Mouse (Mus musculus) kidney, adult 2 months (tissue): ENCODE data around the gene Zfp324. TPM values are rescaled to one million over a fixed set of nuclear protein-coding genes. Genes with fewer than 3 reads are reported as not detected.

ENCODE experiments used
- DNase-seq: peaks from one replicate; pipeline ENCODE4 v3.0.0; 2021
- H3K27ac ChIP-seq: fragments of 200-500 bp; 2 replicates; pipeline ENCODE4 v1.5.1; 2012; ENCODE audit warnings: low read depth, low read length, control low read depth, inconsistent platforms; ENCODE audit not compliant: insufficient read depth
- H3K27me3 ChIP-seq: fragments of 200-500 bp; replicated peaks from 2 replicates; pipeline ENCODE4 v1.6.1; 2012; ENCODE audit warnings: mild to moderate bottlenecking, moderate library complexity, low read length, inconsistent platforms; ENCODE audit not compliant: control insufficient read depth, insufficient read depth
- H3K36me3 ChIP-seq: fragments of 200-500 bp; 2 replicates; pipeline ENCODE4 v1.6.1; 2012; ENCODE audit warnings: mild to moderate bottlenecking, moderate library complexity, low read length, inconsistent platforms; ENCODE audit not compliant: control insufficient read depth, insufficient read depth
- H3K4me1 ChIP-seq: fragments of 200-500 bp; 2 replicates; pipeline ENCODE4 v1.6.1; 2011; ENCODE audit warnings: low read length; ENCODE audit not compliant: control insufficient read depth, insufficient read depth
- H3K4me3 ChIP-seq: fragments of 200-500 bp; 2 replicates; pipeline ENCODE4 v1.5.1; 2011; ENCODE audit warnings: mild to moderate bottlenecking, low read depth, low read length, control low read depth; ENCODE audit not compliant: insufficient read depth
- CTCF ChIP-seq: fragments of 200-500 bp; conservative IDR thresholded peaks from 2 replicates; pipeline ENCODE4 v1.5.1; 2011; ENCODE audit warnings: low read depth, mild to moderate bottlenecking, control low read depth, low read length, moderate library complexity, mixed read lengths; ENCODE audit not compliant: insufficient read depth, insufficient read length
- POLR2A ChIP-seq: fragments of 200-500 bp; IDR thresholded peaks from one replicate; pipeline ENCODE4 v1.6.1; 2011; ENCODE audit warnings: low read depth, low read length, control low read depth
- WGBS: fragments of 180-500 bp; shearing (Covaris S2); methylation state at CpG from one replicate; pipeline ENCODE4 v1.1.7; 2018; 5-methylcytosine and 5-hydroxymethylcytosine counted together
- polyA plus RNA-seq: library from polyadenylated mRNA; depleted of rRNA; stranded (reverse); fragments of >200 nt; gene quantifications from 2 replicates; pipeline ENCODE4 v1.2.3, GENCODE M21; 2012

Gene Zfp324
- polyA plus RNA-seq, 1 experiment = 4.8 TPM

DNA sequence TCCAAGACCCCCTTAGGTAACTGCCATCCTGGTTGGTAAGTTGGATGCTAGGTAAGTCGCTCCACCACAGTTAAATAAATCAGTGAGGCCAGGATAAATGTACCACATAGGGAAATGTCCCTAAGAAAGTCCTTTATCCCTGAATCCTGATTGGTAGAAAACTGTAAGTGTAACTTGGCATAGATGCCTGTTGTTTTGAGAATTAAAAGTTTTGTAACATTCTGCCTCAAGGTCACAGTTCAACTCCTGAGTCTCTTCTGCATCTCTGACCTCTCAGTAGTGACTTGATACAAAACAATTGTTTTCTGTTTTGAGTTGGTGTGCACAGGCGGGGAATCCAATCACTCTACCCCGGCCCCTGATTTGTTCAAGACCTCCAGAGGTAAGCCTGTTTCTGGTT is 33.2 kb downstream of the Zfp324 start, which contains the start of gene Trim28:
TSS of gene Trim28 (plus strand) at position 264 of the 400 bp plus-strand sequence.
- H3K4me1 ChIP-seq = no peaks in the 10 kb centered on the region
- no peaks in the 10 kb centered on the region for H3K27me3 ChIP-seq
- 89% methylated on average over 3 of the region's 3 CpGs for WGBS
- no peaks in the 10 kb centered on the region for H3K36me3 ChIP-seq
- no peak for DNase-seq
- TF ChIP-seq CTCF (no peak), POLR2A (no peak)
- H3K4me3 ChIP-seq = no peak within 1 kb of the TSS
- H3K27ac ChIP-seq = no peak within 1 kb of the TSS

DNA sequence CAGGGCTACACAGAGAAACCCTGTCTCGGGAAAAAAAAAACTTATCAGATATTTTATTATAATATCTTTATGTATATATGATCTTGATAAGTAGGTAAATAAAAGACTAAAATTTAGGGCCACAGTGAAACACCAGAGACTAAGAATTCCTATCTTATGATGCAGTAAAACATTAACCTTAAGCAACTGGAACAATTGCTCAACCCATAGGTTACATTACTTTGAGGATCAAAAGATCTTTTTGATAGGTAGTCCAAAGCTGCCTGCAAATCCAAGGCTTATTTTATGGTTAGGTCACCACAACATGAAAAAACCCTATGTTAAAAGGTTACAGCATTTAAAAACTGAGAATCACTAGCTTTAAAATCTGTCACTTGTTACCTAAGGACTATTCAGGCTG is 35.9 kb downstream of the Zfp324 start:
- no peak overlapping the region for H3K4me3 ChIP-seq
- 73% methylated on average over 1 of the region's 1 CpGs for WGBS
- H3K36me3 ChIP-seq = no peaks in the 10 kb centered on the region
- no peaks in the 10 kb centered on the region for H3K27me3 ChIP-seq
- no peak for TF ChIP-seq CTCF
- TF ChIP-seq POLR2A = no peak
- no peak overlapping the region for H3K27ac ChIP-seq
- no peak for DNase-seq
- no peaks in the 10 kb centered on the region for H3K4me1 ChIP-seq

DNA sequence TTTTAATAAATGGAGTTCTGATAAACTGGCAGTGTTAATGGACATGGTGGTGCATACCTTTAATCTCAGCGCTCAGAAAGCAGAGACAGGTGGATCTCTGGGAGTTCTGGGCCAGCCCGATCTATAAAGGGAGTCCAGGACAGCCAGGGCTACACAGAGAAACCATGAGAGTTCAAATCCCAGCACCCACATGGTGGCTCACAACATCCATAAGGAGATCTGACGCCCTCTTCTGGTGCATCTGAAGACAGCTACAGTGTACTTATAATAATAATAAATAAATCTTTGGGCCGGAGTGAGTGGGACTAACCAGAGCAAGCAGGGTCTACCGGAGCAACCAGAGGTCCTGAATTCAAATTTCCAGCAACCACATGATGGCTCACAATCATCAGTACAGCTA is 37.7 kb downstream of the Zfp324 start:
- WGBS = 76% methylated on average over 5 of the region's 5 CpGs

DNA sequence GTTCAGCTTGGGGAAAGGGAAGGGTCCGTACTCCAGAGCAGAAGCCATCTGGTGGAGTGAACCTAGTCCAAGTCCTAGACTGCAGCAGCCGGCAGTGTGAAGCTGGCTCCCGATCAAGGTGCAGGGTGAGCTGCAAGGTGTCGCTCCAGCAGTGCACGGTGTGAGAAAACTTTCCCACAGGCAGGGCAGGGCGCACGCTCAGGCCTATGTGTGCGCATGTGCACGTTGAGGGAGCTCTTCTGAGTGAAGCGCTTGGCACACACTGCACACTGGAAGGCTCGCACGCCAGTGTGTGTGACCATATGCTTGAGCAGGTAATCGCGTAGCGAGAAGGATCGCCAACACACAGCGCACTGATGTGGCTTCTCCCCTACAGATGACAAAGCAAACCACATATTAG is 40.4 kb downstream of the Zfp324 start:
- Histone ChIP-seq H3K4me3 (no peak overlapping the region), H3K27me3 (no peaks in the 10 kb centered on the region), H3K36me3 (no peaks in the 10 kb centered on the region), H3K4me1 (peaks cover 4% of the 10 kb centered on the region; the same call in 1 of the 2 replicates), H3K27ac (no peak overlapping the region)
- 89% methylated on average over 17 of the region's 17 CpGs for WGBS
- DNase-seq = no peak
- TF ChIP-seq CTCF (no peak), POLR2A (no peak)

More for the DNA sequence above, 37.7 kb downstream of the Zfp324 start:
- Histone ChIP-seq H3K27me3 (no peaks in the 10 kb centered on the region), H3K4me1 (no peaks in the 10 kb centered on the region), H3K27ac (no peak overlapping the region), H3K36me3 (no peaks in the 10 kb centered on the region), H3K4me3 (no peak overlapping the region)
- TF ChIP-seq POLR2A (no peak), CTCF (no peak)
- no peak for DNase-seq

DNA sequence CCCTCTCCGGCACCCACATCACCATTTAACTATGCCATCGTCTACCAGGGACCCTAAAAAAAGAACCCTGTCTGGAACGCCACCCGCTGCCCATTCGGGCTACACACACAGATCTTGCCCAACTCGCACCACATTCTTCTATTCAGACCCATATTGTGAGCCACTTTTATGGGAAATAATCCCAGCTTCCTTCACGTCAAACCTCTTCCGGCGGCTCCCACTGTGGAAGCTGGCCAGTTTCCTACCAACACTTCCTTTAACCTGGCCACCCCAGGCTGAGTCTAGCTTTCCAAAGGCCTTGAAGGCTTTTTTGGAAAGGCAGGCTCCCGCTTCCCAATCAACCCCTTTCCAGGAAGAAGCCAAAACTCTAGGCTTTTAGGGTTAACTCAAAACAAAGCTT is 40.9 kb downstream of the Zfp324 start:
- H3K36me3 ChIP-seq = no peaks in the 10 kb centered on the region
- H3K27ac ChIP-seq = peak overlapping the region; percentile 52
- peaks cover 4% of the 10 kb centered on the region; the same call in 1 of the 2 replicates for H3K4me1 ChIP-seq
- H3K4me3 ChIP-seq = no peak overlapping the region
- TF ChIP-seq CTCF = no peak
- TF ChIP-seq POLR2A = no peak
- H3K27me3 ChIP-seq = no peaks in the 10 kb centered on the region
- peak; percentile 43 for DNase-seq
- WGBS = 70% methylated on average over 10 of the region's 10 CpGs

DNA sequence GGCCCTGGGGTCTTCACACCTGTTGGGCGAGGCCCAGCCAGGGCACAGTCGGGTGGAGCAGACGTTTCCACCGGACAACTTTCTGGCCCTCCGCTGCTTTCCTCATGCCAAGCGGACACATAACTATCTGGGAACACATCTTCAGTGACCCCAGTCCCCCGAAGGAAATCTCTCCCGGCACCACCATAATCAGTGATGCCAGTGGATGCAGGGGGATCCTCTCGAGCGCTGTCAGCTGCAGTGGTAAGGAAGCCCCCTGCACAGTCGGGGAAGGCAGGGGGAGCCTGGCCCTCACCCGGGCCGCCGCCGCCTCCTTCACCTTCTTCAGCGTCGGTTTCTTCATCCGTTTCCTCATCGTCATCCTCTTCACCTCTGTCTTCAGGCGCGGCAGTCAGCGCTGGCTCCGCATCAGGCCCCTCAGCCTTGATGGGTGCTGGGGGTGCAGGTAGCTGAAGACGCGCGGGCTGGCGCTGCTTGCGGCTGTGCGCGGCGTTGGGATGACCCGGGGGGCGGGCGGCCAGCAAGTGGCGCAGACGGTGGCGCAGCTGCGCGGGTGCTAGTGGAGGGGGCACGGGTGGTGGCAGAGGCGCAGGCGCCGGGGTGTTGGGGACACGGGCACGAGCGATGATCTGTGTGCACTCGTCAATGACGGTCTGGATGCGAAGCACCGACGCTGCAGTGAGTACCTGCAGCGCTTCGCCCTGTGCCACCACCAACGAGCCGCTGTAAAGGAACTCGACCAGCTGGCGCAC is 41.9 kb downstream of the Zfp324 start:
- WGBS = 72% methylated on average over 57 of the region's 57 CpGs
- Histone ChIP-seq H3K27me3 (no peaks in the 10 kb centered on the region), H3K4me1 (peaks cover 4% of the 10 kb centered on the region; the same call in 1 of the 2 replicates), H3K27ac (no peak overlapping the region), H3K4me3 (no peak overlapping the region), H3K36me3 (no peaks in the 10 kb centered on the region)
- no peak for DNase-seq
- TF ChIP-seq CTCF (no peak), POLR2A (no peak)

DNA sequence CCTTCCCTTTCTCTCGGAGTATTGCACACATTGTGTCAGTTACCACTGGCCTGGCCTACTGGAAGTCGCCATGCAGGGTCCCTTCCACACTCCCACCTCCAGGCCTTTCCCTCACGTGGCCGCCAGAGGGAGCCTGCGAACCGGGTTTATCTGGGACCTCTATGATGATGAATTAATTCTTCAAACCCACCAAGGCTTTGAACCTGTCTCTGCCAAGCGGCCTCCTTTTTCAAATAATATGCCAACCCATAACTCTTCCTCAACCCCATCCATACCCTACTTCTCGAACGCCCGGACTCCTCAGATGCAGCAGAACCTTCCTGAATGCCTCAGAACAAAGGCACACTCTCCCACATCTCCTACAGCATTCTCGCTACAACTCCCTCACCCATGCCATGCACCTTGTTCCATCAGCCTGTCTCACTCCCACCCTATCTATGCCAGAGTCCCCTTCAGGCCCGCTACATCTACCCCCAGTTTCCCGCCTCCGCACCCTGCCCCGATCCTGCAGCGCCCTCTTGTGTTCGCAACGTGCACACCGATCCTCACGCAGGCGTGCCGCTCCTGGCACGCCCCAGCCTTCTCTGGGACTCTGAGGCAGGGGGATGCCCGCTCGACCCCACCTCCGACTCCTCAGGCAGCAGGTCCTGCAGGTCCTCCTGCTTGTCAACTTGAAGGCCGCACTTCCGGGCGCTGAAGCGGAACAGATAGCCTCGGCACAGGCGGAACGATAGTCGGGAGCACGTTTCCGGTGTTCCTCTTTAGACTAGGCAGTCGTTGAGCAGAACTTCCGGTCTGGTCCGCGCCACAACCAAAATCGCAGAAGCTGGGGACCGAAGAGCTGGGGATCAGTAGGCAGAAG is 43.7 kb downstream of the Zfp324 start:
- DNase-seq = peak; percentile 96
- Histone ChIP-seq H3K4me1 (peaks cover 4% of the 10 kb centered on the region; the same call in 1 of the 2 replicates), H3K27me3 (no peaks in the 10 kb centered on the region), H3K27ac (peak overlapping the region; percentile 81), H3K4me3 (peak overlapping the region; percentile 78), H3K36me3 (no peaks in the 10 kb centered on the region)
- WGBS = under 1% methylated on average over 42 of the region's 42 CpGs
- TF ChIP-seq CTCF = peak; percentile 72
- peak; percentile 57 for TF ChIP-seq POLR2A
